Mouse (Mus musculus) olfactory bulb, adult 2 months (tissue): ENCODE data around the gene Lrig2. TPM values are rescaled to one million over a fixed set of nuclear protein-coding genes. Genes with fewer than 3 reads are reported as not detected.

Source experiments
- H3K27ac ChIP-seq: fragments of 200-500 bp; 2 replicates; pipeline ENCODE4 v1.5.1; 2012; ENCODE audit warnings: low read depth, low read length; ENCODE audit not compliant: insufficient read depth
- H3K4me1 ChIP-seq: fragments of 200-500 bp; 2 replicates; pipeline ENCODE4 v1.6.1; 2012; ENCODE audit warnings: low read length; ENCODE audit not compliant: control insufficient read depth, insufficient read depth
- H3K4me3 ChIP-seq: fragments of 200-500 bp; 2 replicates; pipeline ENCODE4 v1.5.1; 2012; ENCODE audit warnings: mild to moderate bottlenecking, low read depth, low read length, moderate library complexity; ENCODE audit not compliant: insufficient read depth
- CTCF ChIP-seq: fragments of 200-500 bp; IDR thresholded peaks from 2 replicates; pipeline ENCODE4 v1.5.1; 2012; ENCODE audit warnings: low read depth, mild to moderate bottlenecking, low read length, moderate library complexity; ENCODE audit not compliant: insufficient read depth
- POLR2A ChIP-seq: fragments of 200-500 bp; IDR thresholded peaks from 2 replicates; pipeline ENCODE4 v1.6.1; 2012; ENCODE audit warnings: mild to moderate bottlenecking, low read depth, low read length, moderate library complexity; ENCODE audit not compliant: insufficient read depth
- WGBS: fragments of 180-500 bp; shearing (Covaris S2); methylation state at CpG from one replicate; pipeline ENCODE4 v1.1.7; 2018; 5-methylcytosine and 5-hydroxymethylcytosine counted together
- polyA plus RNA-seq: library from polyadenylated mRNA; stranded (reverse); fragments of >200 nt; gene quantifications from 2 replicates; pipeline ENCODE4 v1.2.4, GENCODE M21; 2012; ENCODE audit warnings: low replicate concordance; ENCODE audit not compliant: missing spikeins, insufficient read depth, insufficient read length

Lrig2 gene
- polyA plus RNA-seq, 1 experiment: not detected

DNA sequence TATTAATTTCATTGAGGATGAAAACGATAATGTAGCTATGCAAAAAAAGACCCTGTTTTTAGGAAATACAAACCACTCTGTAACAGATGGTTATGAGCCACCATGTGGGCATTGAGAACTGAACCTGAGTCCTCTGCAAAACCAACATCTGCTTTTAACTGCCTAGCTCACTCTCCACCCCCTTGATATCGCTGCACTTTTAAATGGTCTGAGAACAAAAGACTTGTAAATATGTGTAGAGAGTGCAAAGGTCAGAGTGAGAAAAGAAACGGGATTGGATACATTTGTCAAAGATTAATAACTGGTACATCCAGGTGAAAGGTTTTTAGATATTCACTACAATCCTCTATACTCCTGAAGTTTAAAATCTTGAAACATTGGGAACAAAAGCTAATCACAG is 42.3 kb downstream of the Lrig2 start:
- no peak overlapping the region for H3K27ac ChIP-seq
- no peak overlapping the region for H3K4me3 ChIP-seq
- WGBS: 77% methylated on average over 3 of the region's 3 CpGs
- no peaks in the 10 kb centered on the region for H3K4me1 ChIP-seq
- TF ChIP-seq POLR2A: no peak
- no peak for TF ChIP-seq CTCF

DNA sequence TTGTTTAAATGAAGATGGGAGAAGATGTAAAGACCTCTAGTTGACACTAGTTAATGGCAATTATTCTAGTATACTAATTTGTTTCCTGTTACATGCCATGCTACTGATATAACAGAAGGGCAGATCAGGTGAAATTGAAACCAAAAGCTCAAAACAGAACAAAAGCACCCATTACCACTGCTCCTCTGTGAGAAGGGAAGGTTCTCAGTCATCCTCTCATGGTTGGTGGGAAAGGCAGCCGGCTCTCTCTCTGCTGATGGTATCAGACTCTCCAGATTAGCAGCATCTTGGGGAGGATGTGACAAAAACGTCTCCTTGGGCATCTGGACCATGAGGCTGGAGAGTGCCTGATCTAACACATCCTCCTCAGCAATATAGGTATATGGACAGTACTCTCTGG is 50.5 kb downstream of the Lrig2 start:
- Histone ChIP-seq H3K27ac (no peak overlapping the region), H3K4me1 (0 out of 2 replicates have a peak, but pooled peaks cover 5% of the 10 kb centered on the region), H3K4me3 (no peak overlapping the region)
- WGBS: 79% methylated on average over 2 of the region's 2 CpGs
- TF ChIP-seq POLR2A: no peak
- TF ChIP-seq CTCF: no peak

DNA sequence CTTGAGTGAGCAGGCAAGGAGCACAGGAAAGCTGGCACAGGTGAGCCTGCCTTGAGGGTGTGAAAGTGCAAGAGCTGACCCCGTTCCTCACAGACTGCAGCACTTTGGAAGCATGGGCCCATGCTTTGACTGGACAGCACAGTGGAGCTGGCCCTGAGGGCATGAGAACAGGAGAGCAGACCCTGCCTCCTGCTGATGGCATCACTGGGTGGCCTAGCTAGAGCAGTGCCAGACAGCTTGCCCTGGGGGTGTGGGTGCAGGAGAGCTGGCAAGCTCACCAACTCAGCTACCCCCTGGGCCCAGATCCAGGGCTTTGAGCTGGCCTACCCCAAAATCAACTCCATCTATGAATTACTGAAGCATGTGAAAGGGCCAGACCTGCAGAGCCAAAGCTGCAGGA is 53.1 kb downstream of the Lrig2 start:
- Histone ChIP-seq H3K27ac (no peak overlapping the region), H3K4me1 (peaks cover 8% of the 10 kb centered on the region; the same call in 1 of the 2 replicates), H3K4me3 (no peak overlapping the region)
- WGBS: 52% methylated on average over 1 of the region's 1 CpGs
- no peak for TF ChIP-seq CTCF
- TF ChIP-seq POLR2A: no peak

DNA sequence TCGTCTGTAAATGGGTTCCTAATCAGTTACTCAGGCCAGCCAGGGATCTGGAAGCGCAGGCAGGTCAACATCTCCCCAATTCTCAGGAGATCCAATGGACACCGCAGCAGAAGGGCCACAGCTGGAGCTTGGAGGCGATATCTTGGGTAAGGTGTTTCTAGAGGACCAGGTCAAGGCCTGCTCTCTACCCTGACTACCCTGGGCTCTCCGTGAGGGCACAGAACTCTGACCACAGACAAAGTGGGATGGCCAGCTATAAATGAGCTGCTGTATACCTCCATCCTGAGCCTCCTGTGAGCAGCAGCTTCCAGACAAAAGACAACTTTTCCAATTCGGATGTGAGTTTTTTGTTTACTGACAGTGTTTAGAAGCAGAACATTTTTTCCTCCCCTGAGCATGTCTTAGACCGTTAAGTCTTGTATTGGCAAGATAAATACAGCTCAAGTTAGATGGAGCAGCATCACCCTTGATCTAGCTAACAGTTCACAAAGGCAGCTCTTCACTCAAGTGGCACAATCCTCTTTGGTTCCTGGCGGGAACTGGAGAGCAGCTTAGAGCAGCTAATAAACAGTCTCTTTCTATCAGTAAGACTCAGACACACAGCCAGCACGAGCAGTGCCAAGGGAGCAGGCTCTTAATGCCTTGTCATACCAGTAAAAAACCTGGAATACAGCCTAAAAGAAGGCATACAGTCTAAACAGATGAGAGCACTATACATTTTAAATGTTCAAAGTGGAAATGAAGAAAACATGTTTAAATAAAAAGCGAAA is 56.0 kb downstream of the Lrig2 start:
- Histone ChIP-seq H3K4me3 (no peak overlapping the region), H3K4me1 (peaks cover 6% of the 10 kb centered on the region; the same call in 1 of the 2 replicates), H3K27ac (no peak overlapping the region)
- TF ChIP-seq CTCF (no peak), POLR2A (no peak)
- 68% methylated on average over 10 of the region's 10 CpGs for WGBS

DNA sequence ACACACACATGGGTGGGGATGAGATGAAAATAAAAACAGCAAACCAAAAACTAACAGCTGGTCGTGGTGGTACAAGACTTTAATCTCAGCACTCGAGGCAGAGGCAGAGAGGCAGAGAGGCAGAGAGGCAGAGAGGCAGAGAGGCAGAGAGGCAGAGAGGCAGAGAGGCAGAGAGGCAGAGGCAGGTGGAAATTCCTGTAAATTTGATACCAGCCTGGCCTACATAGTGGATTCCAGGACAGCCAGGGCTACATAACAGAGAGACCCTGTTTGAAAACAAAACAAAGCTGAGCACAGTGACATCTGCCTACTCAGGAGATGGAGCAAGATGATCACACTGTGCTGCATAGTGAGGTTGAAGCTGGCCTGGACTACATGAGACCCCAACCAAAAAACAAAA is 64.5 kb downstream of the Lrig2 start:
- TF ChIP-seq POLR2A (no peak), CTCF (no peak)
- 65% methylated on average over 2 of the region's 2 CpGs for WGBS
- H3K27ac ChIP-seq: no peak overlapping the region
- no peak overlapping the region for H3K4me3 ChIP-seq
- peaks cover 4% of the 10 kb centered on the region; the same call in 1 of the 2 replicates for H3K4me1 ChIP-seq

DNA sequence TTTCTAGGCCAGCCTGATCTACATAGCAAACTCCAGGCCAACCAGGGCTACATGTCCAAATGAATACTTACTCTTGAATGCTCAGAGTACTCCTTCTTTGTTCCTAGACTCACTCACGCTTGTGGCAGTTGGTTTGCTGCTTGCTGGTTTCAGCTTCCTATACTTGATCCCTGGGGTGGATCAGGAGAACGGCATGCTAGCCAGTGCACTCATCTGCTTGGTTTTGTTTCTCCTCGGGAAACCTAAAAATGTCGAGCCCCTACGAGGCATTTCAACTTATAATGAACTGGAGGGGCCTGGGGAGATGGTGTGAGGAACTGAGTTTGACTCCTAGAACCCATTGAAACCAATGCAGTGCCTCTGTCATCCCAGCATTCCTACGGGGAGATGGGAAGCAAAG is 65.0 kb downstream of the Lrig2 start:
- no peak overlapping the region for H3K27ac ChIP-seq
- no peak overlapping the region for H3K4me3 ChIP-seq
- TF ChIP-seq POLR2A: no peak
- TF ChIP-seq CTCF: no peak
- H3K4me1 ChIP-seq: peaks cover 7% of the 10 kb centered on the region
- 87% methylated on average over 6 of the region's 6 CpGs for WGBS

DNA sequence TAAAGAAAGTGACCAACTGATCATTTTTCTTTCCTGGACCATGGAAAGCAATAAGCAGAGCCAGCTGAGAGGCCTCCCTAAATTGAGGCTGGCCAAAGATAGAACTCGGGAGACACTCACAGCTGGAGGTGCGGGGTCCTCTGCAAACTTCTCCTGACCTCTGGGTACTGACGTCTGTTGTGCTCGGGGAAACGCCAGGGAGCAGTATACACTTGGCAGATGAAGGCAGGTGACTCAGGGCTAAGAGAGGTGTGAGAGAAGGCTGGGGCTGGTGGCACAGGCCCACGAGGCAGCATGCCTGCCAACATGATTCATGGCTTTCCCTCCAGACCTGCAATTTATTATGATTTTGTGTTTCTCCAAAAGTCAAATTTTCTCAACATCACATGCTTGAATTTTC is 66.1 kb downstream of the Lrig2 start:
- peaks cover 10% of the 10 kb centered on the region for H3K4me1 ChIP-seq
- WGBS: 56% methylated on average over 6 of the region's 6 CpGs
- H3K4me3 ChIP-seq: no peak overlapping the region
- TF ChIP-seq CTCF: no peak
- no peak for TF ChIP-seq POLR2A
- H3K27ac ChIP-seq: no peak overlapping the region

DNA sequence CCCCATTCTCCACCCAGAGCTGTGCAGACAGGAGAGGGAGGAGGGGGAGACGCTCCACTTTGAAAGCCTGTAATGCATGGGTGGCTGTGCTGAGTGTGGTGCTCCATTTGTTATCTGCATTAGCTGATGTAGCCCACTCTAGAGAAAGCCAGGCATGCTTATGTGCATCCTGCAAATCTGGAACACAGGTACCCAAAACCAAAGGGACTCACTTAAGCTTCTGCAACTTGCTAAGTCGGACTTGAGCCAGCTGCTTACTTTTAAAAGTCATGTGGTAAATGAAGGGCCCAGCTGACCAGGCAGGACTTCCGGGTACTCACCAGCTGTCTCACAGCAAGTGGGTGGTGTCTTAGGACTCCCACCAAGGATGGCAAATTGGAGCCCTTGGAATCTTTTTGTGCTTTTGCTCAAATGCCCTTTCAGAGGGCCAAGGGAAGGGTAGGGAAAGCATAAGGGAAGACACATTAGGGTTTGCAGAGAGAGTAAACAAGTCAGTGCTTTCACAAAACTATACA is 66.7 kb downstream of the Lrig2 start:
- Histone ChIP-seq H3K4me3 (no peak overlapping the region), H3K27ac (no peak overlapping the region), H3K4me1 (peaks cover 10% of the 10 kb centered on the region)
- 61% methylated on average over 3 of the region's 3 CpGs for WGBS
- TF ChIP-seq CTCF: no peak
- no peak for TF ChIP-seq POLR2A

DNA sequence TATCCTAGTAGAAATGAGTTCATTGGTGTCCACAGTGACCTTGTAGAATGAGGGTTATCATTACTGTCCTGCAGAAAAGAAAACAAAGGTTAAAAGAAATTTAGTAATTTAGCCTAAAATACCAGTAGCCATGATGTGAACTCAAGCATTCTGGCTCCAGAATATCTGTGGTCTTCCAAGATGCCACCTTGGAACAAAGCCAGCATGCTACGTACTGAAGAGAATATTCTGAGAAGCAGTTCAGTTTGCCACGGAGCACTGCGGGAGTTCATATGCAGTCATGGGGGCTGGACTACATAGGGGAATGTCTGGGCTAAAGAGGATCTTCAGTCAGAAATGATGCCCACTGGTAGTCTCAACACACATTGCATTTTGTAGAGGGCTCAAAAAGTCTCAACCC is 67.6 kb downstream of the Lrig2 start:
- no peak for TF ChIP-seq POLR2A
- TF ChIP-seq CTCF: no peak
- 54% methylated on average over 3 of the region's 3 CpGs for WGBS
- H3K4me3 ChIP-seq: no peak overlapping the region
- peaks cover 10% of the 10 kb centered on the region for H3K4me1 ChIP-seq
- H3K27ac ChIP-seq: no peak overlapping the region
